Mouse (Mus musculus): Measurements from ENCODE around the gene Pnpla1. TPM values are rescaled to one million over a fixed set of nuclear protein-coding genes. Genes with fewer than 3 reads are reported as not detected.

Gene Pnpla1
- total RNA-seq, 2 experiments from 2014 or later, result 0.07 TPM; not detected in 1

- DNase-seq, result peak; percentile 68
Measured at GRCm38 (mm10) chr17:28926866-28927635, 68.8 kb downstream of the Pnpla1 start.

DNA sequence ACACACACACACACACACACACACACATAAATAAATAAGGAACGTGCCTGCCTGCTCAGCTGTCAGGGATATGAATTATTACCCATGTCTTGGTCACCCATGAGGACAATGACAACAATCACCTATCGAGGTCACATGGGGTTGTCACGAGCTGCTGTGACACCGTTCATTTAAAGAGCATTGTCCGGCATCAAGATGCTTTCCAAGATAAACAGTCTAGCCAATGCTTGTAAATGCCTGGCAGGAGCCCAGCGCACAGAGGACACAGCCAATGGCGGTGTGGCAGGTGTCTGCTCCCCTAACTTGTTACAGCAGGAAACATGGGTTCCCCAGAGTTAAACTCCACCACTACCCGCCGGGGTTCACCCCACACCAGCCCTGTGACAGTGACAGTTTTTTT lies 69.8 kb downstream of the Pnpla1 start:
- no peak for DNase-seq

- DNase-seq, result no peak
Measured at GRCm38 (mm10) chr17:28929369-28929768, 71.2 kb downstream of the Pnpla1 start.

DNA sequence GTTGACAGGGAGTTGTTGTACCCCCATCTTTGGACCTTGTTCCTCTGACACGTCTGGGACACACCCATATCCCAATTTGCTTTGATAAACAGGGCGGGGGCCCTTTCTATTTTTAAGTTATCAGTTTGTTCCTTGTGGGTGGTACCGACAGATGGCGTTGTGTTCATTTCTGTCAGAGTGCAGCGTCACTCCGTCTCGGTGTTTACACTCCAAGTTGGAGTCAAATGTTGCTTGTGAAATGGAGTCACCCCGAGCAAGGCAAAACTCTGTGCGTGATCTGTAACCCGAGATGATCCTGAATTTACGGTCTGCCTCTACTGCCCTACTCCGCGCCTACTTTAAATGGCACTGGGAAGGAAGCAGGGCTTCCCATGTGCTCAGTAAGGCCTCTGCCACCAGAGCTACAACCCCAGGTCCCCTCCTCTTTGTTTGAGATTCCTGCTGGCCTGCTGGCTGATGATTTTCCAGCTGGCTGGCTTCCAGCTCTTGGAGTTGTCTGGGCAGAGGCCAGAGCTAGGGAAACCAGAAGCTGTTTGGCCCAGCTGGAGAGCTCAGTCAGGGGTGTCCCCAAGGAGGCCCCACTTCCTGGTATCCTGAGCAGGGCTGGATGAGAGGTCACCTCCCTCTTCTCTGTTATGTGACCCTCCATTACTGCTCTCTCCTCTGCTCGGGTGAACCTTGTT lies 72.3 kb downstream of the Pnpla1 start:
- DNase-seq, result peak; percentile 99

DNA sequence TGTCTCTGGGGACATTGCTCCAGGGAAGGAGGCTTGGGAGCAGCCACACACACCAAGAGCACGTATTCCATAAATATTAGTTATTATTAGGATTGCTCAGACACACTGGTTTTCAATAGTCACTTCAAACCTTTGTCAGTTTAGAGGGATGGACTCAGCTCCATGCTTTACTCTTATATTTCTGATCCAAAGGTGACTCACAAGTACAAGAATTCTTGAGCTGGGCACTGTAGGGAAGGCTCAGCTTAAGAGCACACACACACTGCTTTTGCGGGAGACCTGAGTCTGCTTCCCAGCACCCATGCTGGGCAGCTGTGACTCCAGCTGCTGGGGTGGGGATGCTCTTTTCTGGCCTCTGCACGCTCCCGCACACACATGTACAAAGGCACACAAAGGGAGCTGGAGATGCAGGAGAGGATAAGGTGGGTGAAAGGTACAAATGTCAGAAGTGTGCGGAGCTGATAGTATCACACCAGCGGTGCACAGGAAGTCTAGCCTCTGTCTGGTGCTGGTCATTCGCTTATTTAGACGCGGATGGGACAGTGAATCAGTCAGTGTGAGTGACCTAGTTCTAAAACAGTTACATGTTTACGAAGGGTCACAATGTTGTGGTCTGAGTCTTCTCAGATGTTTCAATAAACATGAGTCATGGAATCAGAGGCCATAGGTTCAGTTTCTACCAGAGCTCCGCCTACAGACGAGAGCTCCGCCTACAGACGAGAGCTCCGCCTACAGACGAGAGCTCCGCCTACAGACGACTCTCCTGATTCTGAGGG lies 73.4 kb downstream of the Pnpla1 start:
- DNase-seq, result no peak

DNA sequence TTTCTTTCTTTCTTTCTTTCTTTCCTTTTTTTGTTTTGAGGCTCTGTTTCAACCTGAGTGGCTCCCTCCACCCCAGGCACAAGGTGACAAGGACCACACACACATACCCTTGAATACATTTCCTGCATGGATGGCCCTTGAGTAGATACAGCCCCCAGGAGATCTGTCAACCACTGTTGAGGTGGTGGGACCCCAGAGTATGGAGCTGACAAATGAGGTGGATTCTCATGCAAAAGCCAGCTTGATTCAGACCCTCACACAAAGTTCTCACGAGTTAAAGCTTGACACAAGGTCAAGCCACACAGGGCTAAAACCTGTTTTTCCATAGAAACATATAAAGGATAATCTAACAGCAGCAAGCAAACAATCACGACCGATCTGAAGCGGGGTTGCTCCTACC lies 74.1 kb downstream of the Pnpla1 start:
- DNase-seq, result no peak

DNA sequence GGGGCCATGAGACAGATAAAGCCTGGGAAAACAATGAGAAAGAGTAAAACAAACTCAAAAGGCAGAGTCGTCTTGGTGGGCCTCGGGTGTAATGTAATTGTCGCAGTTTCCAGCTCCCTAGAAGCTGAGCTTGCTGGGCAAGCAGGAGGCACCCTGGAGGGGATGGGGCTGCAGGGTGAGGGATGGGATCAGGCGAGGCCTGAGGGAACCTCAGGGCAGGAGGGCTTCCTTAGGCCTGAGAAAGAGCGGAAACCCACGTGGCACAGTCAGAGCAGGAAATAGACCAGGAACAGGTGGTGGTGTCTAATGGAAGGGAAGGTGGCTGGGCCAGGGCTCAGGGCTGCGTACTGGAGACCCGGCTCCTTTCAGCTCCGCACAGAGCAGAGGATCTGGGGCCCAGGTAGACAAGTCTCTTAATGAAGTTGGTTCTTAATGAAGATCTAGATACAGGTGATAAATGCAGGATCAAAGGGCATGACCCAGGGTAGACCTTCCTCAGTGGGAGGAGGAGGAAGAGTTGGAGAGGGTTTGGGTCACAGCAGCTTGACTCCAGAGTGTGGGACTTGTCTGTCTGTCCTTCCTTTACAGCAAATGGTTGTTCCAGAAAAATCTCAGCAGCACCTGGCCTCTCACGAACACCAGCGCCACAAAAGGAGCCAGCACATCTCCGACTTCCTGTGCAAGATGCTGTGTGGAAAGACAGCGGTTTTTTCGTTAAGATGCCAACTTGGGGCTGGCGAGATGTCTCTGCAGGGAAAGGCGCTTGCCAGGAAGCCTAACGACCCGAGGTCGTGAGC lies 76.1 kb downstream of the Pnpla1 start:
- DNase-seq, result no peak

- DNase-seq, result no peak
Measured at GRCm38 (mm10) chr17:28936133-28936532, 77.9 kb downstream of the Pnpla1 start.

DNA sequence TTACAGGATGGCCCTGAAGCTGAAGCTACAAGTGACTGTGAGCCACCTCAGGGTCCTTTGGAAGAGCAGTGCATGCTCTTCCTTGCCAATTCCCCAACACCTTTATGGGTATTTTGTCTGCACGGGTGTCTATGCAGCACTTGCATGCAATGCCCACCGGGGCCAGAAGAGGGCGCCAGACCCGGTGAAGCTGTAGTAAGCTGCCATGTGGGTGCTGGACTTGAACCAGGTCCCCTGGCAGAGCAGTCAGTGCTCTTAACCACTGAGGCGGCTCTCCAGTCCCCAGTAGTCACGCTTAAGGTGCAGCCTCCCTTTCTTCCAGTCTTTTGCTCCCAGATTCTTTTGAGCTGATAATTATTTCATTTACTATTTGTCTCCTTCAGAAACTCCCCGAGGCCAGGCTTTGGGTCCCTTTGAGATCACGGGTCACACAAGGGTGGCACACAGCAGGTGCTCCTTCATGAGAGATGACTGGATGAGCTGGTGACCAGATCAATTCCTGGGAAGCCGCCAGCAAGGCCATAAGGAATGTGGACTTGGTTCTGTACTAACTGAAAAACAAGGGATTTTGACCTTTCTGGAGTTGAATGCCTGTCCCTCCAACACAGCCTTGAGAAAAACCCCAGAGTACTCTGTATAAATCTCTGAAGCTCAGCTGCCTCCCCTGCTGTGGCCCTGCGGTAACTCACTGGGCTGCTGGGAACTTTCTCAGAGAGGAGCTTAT lies 78.6 kb downstream of the Pnpla1 start:
- DNase-seq, result peak; percentile 60

Other genes starting within 250 kb of the Pnpla1 start
- gene Srpk1, start 235.7 kb upstream of the Pnpla1 start, total RNA-seq (2021), result 10 to 100 TPM; 54.3 to 55.2 TPM
- gene Slc26a8, start 168.2 kb upstream of the Pnpla1 start, total RNA-seq (2021), result 1 to 10 TPM in 1 of 2 experiments, under 1 TPM in 1; 0.68 to 1.5 TPM
- 10 to 100 TPM; 45.1 to 49.6 TPM for gene Mapk14, start 167.1 kb upstream of the Pnpla1 start, total RNA-seq (2021)
- 1 to 10 TPM; 1.1 to 1.8 TPM for gene AC170998.1, start 132.3 kb upstream of the Pnpla1 start, total RNA-seq (2021)
- gene Mapk13, start 89.1 kb upstream of the Pnpla1 start, total RNA-seq (2021), result under 1 TPM; 0.47 to 0.50 TPM
- 10 to 100 TPM; 22.8 to 25.9 TPM for gene Brpf3, start 57.3 kb upstream of the Pnpla1 start, total RNA-seq (2021)
- gene 4930539E08Rik, start 56.9 kb downstream of the Pnpla1 start, total RNA-seq (2021), result under 1 TPM in 1 of 2 experiments, not detected in 1; 0.12 TPM
- not detected for gene Pxt1, start 85.4 kb downstream of the Pnpla1 start, total RNA-seq (2021)
- gene Kctd20, start 93.5 kb downstream of the Pnpla1 start, total RNA-seq (2021), result 10 to 100 TPM; 63.1 to 65.3 TPM
- gene Stk38, start 149.6 kb downstream of the Pnpla1 start, total RNA-seq (2021), result 10 to 100 TPM; 64.3 to 67.4 TPM
- gene Srsf3, start 174.2 kb downstream of the Pnpla1 start, total RNA-seq (2021), result 100 to 1,000 TPM; 224 to 227 TPM
- gene Cdkn1a, start 232.6 kb downstream of the Pnpla1 start, total RNA-seq (2021), result 10 to 100 TPM; 55.9 to 57.1 TPM